Mouse (Mus musculus) cortical plate, adult 2 months (tissue): Measurements from ENCODE around the gene Arid1b.

Experiments
- CTCF ChIP-seq: fragments of 200-500 bp; IDR thresholded peaks from 2 replicates; pipeline ENCODE4 v1.5.1; 2011; ENCODE audit warnings: mild to moderate bottlenecking, control low read depth, low read length; ENCODE audit not compliant: insufficient read depth; ENCODE audit errors: extremely low read depth
- POLR2A ChIP-seq: fragments of 200-500 bp; IDR thresholded peaks from 2 replicates; pipeline ENCODE4 v1.6.1; 2011; ENCODE audit warnings: mild to moderate bottlenecking, low read length, control low read depth; ENCODE audit not compliant: insufficient read depth; ENCODE audit errors: extremely low read depth

- TF ChIP-seq CTCF, result no peak
- no peak for TF ChIP-seq POLR2A
Measured at GRCm38 (mm10) chr17:5029148-5029547, 35.0 kb downstream of the Arid1b start.
